Mouse (Mus musculus): Measurements from ENCODE around the gene Prpf40b.

GRCm38 (mm10) chr15:99328011-99328410 is 33.1 kb downstream of the Prpf40b start:
- no peak for TF ChIP-seq CTCF (conservative IDR thresholded peaks at IDR 0.05; ENCODE audit: low read length)
- TF ChIP-seq NANOG (IDR thresholded peaks at IDR 0.05; ENCODE audit: borderline replicate concordance, low read length): no peak
- TF ChIP-seq POU5F1 (IDR thresholded peaks at IDR 0.05; ENCODE audit: borderline replicate concordance, low read length): no peak

Measured in E14TG2a.4 (cell line).